Mouse (Mus musculus) c-Kit-positive CD71-positive TER-119-negative erythroid progenitor cells, embryonic 14.5 days (primary cell): ENCODE data around the gene 2010003K11Rik.
"Not testable (repeated sequence)": the region's sequence is repeated elsewhere in the genome, so short reads cannot be mapped to it uniquely, and the experiment has no call there.

ENCODE experiments used
- DNase-seq: peaks from one replicate; pipeline ENCODE4 v3.0.0-alpha.2; 2013; ENCODE audit warnings: low read depth

2010003K11Rik gene

DNA sequence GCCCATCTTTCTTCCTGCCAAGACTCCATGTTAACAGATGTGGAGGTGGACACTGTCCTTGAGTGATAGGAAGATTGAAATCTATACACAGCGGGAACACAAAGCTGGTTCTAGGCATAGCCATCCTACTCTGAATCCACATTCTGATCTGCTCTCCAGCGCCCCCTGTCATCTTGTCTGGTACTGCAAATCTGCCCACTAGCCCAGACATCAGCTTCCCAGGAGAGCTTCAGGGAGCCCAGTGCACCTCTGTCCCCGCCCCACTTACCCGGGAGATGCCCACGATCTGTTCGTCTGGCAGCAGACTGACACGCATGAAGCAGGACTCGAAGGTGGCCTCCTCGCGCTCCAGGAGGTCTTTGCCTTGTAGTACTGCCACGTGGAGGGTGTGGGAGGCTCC is 42.2 kb downstream of the 2010003K11Rik start:
- peak; percentile 42 for DNase-seq

DNA sequence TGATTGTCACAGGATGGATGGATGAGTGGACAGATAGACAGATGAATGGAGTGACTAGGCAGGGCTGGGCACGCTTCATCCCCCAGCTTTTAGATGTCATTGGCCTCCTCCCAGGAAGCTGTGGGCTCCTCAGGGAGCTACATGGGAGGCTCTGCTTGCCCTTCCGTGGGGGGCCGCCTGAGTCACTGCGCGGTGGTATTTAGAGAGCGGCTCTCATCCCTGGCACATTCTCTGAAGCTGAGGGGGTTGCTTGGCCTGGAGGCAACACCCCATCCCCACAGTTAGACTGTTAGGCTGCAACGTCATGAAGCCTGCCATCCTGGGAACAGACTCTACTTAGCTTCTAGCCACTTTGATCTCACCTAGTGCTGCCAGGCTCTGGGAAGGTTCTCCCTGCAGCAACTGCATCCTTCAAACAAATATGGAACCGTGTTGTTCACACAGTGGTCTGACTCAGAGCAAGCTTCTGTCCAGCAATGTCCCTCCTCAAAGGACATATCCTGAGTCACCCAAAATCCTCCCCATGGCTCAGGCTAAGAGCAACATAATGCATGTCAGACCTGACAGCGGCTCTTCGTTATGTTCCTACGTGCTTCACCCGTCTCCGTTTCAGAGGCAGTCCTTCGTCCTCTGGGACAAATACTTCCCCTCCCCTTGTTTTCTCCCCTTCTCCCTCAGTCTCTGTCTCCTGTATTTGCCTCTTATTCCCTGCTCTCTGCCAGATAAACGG is 43.1 kb downstream of the 2010003K11Rik start:
- no peak for DNase-seq

DNA sequence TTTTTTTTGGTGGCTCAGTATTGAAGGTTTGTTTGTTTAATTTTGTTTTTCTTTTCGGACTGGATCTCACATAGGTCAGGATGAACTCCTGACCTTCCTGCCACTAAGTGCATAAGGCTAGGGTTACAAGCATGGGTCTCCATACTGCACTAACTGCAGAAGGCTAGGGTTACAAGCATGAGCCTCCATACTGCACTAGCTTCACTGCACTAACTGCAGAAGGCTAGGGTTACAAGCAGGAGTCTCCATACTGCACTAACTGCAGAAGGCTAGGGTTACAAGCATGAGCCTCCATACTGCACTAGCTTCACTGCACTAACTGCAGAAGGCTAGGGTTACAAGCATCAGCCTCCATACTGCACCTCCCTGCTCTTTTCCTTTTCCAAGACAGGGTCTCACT is 44.3 kb downstream of the 2010003K11Rik start:
- not testable (repeated sequence) for DNase-seq

DNA sequence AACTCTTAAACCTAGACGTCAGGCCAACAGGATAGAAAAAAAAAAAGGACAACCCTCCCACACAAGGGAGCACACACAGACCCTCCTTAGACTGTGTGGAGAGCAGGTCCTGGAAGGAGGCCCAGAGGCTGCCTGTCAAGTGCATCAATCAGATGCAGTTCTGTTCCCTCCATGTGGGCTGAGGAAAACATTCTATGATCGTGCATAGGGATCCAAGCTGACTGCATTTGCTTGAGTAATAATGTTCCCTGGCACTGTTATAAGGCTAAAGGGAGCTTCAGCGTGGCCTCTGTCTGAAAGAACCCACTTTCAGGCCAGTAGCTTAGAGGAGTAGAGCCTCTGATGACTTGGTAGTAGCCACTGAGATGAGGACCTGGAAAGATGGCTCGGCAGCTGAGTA is 45.9 kb downstream of the 2010003K11Rik start:
- no peak for DNase-seq

DNA sequence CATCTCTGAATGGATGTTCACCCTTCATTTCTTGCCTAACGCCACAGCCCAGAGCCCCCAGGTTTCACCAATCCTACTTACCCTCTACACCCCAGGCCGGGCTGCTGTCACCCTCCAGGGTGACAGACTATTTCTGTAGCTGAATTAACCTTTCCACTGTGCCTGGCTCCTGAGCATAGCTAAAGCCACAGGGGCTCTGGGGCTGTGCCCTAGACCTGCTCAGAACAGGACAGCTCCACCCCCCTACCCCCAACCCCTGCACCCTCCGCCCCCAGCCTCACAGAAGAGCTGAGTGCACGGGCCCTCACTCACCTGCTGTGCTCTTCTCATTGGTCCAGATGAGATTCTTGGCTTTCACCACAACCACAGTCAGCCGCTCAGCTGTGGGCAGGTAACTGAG is 46.4 kb downstream of the 2010003K11Rik start:
- DNase-seq: no peak

DNA sequence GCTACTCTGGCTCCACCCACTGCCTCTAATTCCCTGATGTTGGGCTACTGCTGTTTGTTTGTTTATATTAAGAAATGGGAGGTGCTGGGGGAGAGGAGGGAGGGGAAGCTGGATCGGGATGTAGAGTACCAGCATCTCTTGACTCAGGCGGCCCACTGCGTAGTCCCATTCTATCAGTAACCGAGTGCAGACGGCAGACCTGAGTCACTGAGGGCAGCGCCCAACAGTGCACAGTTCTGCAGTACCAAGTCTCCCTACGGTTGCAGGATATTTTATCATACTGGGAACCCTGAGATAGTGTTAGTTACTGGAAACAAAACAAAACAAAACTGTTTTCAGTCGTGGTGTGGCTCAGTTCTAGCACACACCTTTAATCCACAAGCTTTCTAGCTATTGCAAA is 47.3 kb downstream of the 2010003K11Rik start:
- DNase-seq: no peak

DNA sequence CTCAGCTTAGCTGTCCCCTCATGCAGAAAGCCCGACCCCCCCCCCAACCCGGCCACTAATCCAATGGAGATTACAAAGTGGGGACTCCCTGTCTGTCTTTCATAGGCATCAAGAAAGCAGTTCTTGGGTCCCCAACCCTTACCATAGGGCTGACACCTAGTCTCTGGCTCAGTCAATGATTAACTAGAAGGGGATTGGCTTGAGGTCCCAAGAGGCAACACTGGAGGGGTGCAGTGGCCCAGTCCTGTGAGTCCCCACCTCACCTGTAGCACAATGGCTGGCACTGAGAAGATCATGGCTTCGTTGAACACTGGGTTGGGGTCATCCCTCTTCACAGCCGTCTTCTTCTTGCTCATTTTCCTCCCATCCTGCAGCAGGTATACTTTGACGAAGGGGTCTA is 47.7 kb downstream of the 2010003K11Rik start:
- no peak for DNase-seq

DNA sequence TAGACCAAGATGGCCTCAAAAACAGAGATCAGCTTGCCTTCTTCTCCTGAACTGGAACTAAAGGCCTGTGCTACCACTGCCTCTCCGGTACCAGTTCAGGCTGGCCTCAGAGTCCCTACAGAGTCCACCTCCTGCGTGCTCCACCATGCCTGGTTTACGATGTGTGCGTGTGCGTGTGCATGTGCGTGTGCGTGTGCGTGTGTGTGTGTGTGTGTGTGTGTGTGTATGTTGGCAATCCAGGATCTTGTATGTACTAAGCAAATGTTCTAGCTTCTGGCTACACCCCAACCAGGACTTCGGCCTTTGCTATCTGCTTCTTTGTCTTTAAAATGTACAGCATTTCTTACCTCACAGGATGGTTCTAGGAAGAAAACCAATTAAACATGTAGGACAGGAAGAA is 49.2 kb downstream of the 2010003K11Rik start:
- no peak for DNase-seq

DNA sequence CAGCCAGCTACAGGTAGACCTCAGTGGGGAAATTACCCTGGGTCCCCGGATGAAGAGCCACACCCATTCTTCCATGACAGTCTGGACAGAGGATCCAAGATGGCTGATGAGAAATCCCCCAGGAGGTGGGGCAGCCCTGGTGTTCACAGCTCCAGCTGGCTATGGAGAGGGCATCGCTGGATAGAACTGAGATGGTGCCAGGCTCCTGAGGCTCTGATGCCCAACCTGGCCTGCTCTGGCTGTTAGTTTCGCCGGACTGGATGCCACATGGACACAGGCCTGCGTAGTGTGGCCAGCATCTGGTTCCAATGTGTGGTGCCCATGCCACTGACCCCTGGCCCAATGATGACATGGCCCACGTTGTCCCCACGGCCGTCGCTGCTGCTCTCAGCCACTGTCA is 50.9 kb downstream of the 2010003K11Rik start:
- no peak for DNase-seq
